Mouse (Mus musculus) central nervous system, embryonic 11.5 days (tissue): ENCODE results near the gene Lrrc41. TPM values are rescaled to one million over a fixed set of nuclear protein-coding genes. Genes with fewer than 3 reads are reported as not detected.

Source experiments
- polyA plus RNA-seq: library from polyadenylated mRNA; depleted of rRNA; stranded (reverse); fragments of >200 nt; gene quantifications from 2 replicates; pipeline ENCODE4 v1.2.3, GENCODE M21; 2012; rRNA removed

The Lrrc41 gene
- 26.9 and 41.3 TPM in 2 replicates for polyA plus RNA-seq

DNA sequence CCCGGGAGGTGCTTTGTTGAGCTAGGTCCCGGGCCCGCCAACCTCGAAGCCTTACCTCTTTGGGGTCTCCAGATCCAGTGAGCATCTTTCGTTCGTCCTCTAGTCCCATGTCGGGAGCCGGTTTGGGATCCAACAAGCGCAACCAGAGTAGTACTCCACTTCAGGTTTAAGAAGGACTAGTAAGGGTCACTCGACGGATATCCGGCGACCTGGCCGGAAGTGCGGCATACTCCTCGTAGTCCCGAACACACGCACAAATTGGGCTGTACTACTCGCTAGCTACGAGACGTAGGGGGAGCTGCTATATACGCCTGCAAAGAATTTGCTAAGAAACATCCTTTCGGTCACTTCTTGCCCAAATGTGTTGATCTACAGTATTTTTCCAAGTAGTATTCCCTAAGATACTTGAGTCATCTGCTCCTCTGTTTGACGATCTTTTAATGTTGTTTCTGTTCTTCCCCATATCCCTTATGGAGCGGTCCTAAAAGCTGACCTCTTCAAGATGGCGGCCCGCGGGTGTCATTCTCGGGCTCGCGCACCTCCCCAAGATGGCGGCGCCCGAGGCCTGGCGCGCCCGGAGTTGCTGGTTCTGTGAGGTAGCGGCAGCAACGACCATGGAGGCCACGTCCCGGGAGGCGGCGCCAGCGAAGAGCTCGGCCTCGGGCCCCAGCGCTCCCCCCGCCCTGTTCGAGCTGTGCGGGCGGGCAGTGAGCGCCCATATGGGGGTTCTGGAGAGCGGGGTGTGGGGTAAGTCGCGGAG lies at the start of gene Lrrc41, which contains the start of gene Uqcrh:
Lrrc41 (plus strand) TSS at position 409 of the 760 bp plus-strand sequence.
Uqcrh (minus strand) TSS at position 211 of the 760 bp plus-strand sequence.

DNA sequence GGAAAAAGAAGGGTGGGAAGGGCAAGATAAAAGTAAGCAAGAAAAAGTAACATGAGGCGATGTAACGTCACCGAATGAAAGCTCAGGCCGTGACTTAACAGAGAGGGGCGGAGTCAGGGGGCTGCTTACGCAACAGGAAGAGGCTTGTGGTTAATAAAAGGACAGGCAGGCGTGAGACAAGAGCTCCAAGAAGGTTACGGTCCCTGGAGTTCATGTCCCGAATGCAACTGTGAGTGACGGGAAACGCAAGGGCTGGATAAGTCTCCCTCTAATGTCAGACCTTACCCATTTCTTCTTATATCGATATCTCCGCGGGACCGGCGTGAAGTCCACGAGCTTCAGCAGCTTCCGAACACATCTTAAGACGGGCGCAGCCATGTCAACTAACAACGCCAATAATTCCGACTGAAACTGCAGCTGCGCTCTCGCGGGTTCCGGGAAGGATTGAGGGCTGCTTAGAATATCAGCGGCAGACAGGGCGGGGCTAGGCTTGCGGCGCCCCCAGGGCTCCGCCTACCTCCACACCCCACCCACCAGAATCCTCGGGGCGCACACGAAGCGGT lies 21.6 kb upstream of the Lrrc41 start, which contains the start of gene Nsun4:
Nsun4 (minus strand) TSS at position 478 of the 563 bp plus-strand sequence.

GRCm38 (mm10) chr4:116123602-116124519 lies 48.8 kb downstream of the Lrrc41 start, which contains the start of the genes Rad54l and Pomgnt1:
Gene Rad54l (minus strand): TSS chr4:116123690.
Gene Pomgnt1 (plus strand): TSS chr4:116123840.

Other genes with a start within 250 kb of the Lrrc41 start
- 6.5 and 8.0 TPM in 2 replicates for gene Mob3c, start 247.2 kb upstream of the Lrrc41 start, polyA plus RNA-seq
- 39.5 and 41.0 TPM in 2 replicates for gene Mknk1, start 236.1 kb upstream of the Lrrc41 start, polyA plus RNA-seq
- gene Kncn, start 190.9 kb upstream of the Lrrc41 start, polyA plus RNA-seq = not detected in 2 replicates
- gene 6430628N08Rik, start 184.6 kb upstream of the Lrrc41 start, polyA plus RNA-seq = 0.04 and 0.23 TPM in 2 replicates
- gene Dmbx1, start 135.3 kb upstream of the Lrrc41 start, polyA plus RNA-seq = 5.4 and 9.1 TPM in 2 replicates
- 2.7 TPM in 2 replicates for gene Faah, start 57.3 kb upstream of the Lrrc41 start, polyA plus RNA-seq
- 9.7 and 13.1 TPM in 2 replicates for gene Nsun4, start 21.4 kb upstream of the Lrrc41 start, polyA plus RNA-seq
- gene Uqcrh, start 198 bp upstream of the Lrrc41 start, polyA plus RNA-seq = 542 and 729 TPM in 2 replicates
- 34.7 and 37.0 TPM in 2 replicates for gene Rad54l, start 48.4 kb downstream of the Lrrc41 start, polyA plus RNA-seq
- gene Pomgnt1, start 48.6 kb downstream of the Lrrc41 start, polyA plus RNA-seq = 42.6 and 61.4 TPM in 2 replicates
- 0.97 and 1.1 TPM in 2 replicates for gene Lurap1, start 76.1 kb downstream of the Lrrc41 start, polyA plus RNA-seq
- 0.05 TPM in 1 of 2 replicates, not detected in the other for gene Tspan1, start 92.3 kb downstream of the Lrrc41 start, polyA plus RNA-seq
- not detected in 2 replicates for gene 1700042G07Rik, start 98.1 kb downstream of the Lrrc41 start, polyA plus RNA-seq
- gene Gm49337, start 98.1 kb downstream of the Lrrc41 start, polyA plus RNA-seq = not detected in 2 replicates
- gene Pik3r3, start 146.3 kb downstream of the Lrrc41 start, polyA plus RNA-seq = 65.3 and 79.7 TPM in 2 replicates